Mouse (Mus musculus) G1E (cell line): Measurements from ENCODE around the gene Nlrp4c. TPM values are rescaled to one million over a fixed set of nuclear protein-coding genes. Genes with fewer than 3 reads are reported as not detected.
"Not testable (repeated sequence)": the region's sequence is repeated elsewhere in the genome, so short reads cannot be mapped to it uniquely, and the experiment has no call there.

Experiments
- ATAC-seq: 2 replicates; pipeline ENCODE4 v1.8.0; 2016; ENCODE audit warnings: mild to moderate bottlenecking; ENCODE audit not compliant: insufficient number of reproducible peaks, poor library complexity, low FRiP score, severe bottlenecking; ENCODE audit errors: extremely low read depth
- DNase-seq: peaks from one replicate; pipeline ENCODE4 v3.0.0; 2012; ENCODE audit warnings: low spot score
- H3K27me3 ChIP-seq: 2 replicates; pipeline ENCODE4 v1.6.1; 2012; ENCODE audit warnings: mild to moderate bottlenecking, low read length, inconsistent platforms; ENCODE audit not compliant: insufficient read depth
- H3K36me3 ChIP-seq: replicated peaks from 2 replicates; pipeline ENCODE3; 2012; ENCODE audit warnings: mild to moderate bottlenecking, inconsistent platforms
- H3K4me1 ChIP-seq: 2 replicates; pipeline ENCODE4 v1.6.1; 2012; ENCODE audit warnings: low read depth, low read length, inconsistent platforms, mixed read lengths; ENCODE audit not compliant: insufficient read depth
- H3K4me3 ChIP-seq: 2 replicates; pipeline ENCODE4 v1.5.1; 2012; ENCODE audit warnings: low read depth, mild to moderate bottlenecking, inconsistent platforms, low read length, moderate library complexity, mixed read lengths
- H3K9me3 ChIP-seq: replicated peaks from 2 replicates; pipeline ENCODE4 v1.6.1; 2012; ENCODE audit warnings: inconsistent platforms
- CTCF ChIP-seq: IDR thresholded peaks from 2 replicates; pipeline ENCODE4 v1.5.1; 2012; ENCODE audit warnings: low read depth, low read length, inconsistent platforms, mixed read lengths
- GATA1 ChIP-seq: IDR thresholded peaks from 2 replicates; pipeline ENCODE4 v1.6.1; 2012; ENCODE audit warnings: borderline replicate concordance, low read length, inconsistent platforms, mixed read lengths
- GATA2 ChIP-seq: IDR thresholded peaks from 2 replicates; pipeline ENCODE4 v1.6.1; 2012; ENCODE audit warnings: low read depth, low read length, inconsistent platforms, borderline replicate concordance
- POLR2AphosphoS5 ChIP-seq: IDR thresholded peaks from 2 replicates; pipeline ENCODE4 v1.6.1; 2012; ENCODE audit warnings: low read depth, low read length, inconsistent platforms; ENCODE audit not compliant: insufficient replicate concordance
- TAL1 ChIP-seq: conservative IDR thresholded peaks from 2 replicates; pipeline ENCODE4 v1.6.1; 2012; ENCODE audit warnings: low read depth, low read length, inconsistent platforms, mixed read lengths
- polyA plus RNA-seq: library from polyadenylated mRNA; stranded (reverse); fragments of >175 nt; gene quantifications from 2 replicates; pipeline ENCODE4 v1.2.3, GENCODE M21; 2012
- total RNA-seq, 2 experiments: library from RNA; stranded (forward) in 1 of 2; stranded (reverse) in 1 of 2; fragments of 200-1000 nt in 1 of 2; fragments of >200 nt in 1 of 2; fragmentation: Nextera tagmentation in 1 of 2; gene quantifications; 2 replicates each; pipeline ENCODE4 v1.2.3; 2014 to 2017

Gene Nlrp4c
- total RNA-seq (2014; fragmentation: Nextera tagmentation) (not detected in 2 replicates), total RNA-seq (2017) (0.06 and 0.11 TPM in 2 replicates), polyA plus RNA-seq (not detected in 2 replicates)

DNA sequence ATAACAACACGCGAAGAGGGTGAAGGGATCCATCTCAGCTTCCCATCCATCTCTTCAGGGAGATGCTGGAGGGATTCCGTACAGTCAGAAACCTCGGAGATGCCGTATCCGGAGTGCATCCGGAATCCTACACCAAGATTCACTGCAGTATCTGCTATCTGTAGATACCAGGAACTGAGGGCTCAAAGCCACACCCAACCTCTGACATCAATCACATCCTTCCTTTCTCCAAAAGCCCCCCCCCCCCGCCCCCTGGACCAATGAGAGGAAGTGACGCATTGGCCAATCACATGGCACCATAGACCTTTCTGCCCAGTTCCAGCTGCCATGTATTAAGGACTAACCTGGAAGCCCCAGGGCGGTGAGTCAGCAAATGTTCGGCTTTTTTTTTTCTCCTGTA is at the start of gene Nlrp4c:
Gene Nlrp4c, plus strand, starts transcription at position 301 of the 400 bp plus-strand sequence.
- Histone ChIP-seq H3K4me3 (no peak within 1 kb of the TSS), H3K36me3 (no peaks in the 10 kb centered on the region), H3K4me1 (no peaks in the 10 kb centered on the region), H3K27me3 (no peaks in the 10 kb centered on the region; the same call in 1 of the 2 replicates), H3K9me3 (no peaks in the 10 kb centered on the region)
- no peak for DNase-seq
- no peak for TF ChIP-seq GATA1
- no peak for TF ChIP-seq POLR2AphosphoS5
- TF ChIP-seq CTCF = no peak
- no peak for TF ChIP-seq GATA2
- no peak for TF ChIP-seq TAL1
- ATAC-seq = no peak

DNA sequence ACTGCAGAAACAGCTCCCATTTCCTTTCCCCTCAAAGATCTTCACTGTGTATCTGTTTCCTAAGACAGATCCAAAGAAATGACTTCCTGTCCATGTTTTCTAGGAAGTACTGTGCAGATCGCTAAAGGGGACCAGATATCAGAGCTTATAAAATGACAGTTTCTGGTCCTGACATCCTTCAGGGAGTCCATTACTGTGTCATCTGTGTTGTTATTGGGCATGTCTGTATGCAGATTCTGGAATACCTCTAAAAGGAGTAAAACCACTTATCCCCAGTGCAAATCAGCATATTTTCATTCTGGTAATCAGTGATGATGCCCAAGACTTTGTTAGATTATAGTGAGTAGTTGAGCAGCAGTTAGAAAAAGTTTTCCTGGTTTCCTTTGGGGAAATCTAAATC is 34.1 kb upstream of the Nlrp4c start, which contains the start of gene Vmn1r65:
Gene Vmn1r65, minus strand, starts transcription at position 101 of the 400 bp plus-strand sequence.
- TF ChIP-seq TAL1 = no peak
- TF ChIP-seq GATA2 = no peak
- no peak for TF ChIP-seq CTCF
- no peak for TF ChIP-seq GATA1
- TF ChIP-seq POLR2AphosphoS5 = no peak
- Histone ChIP-seq H3K36me3 (no peaks in the 10 kb centered on the region), H3K9me3 (peaks cover 3% of the 10 kb centered on the region), H3K27me3 (no peaks in the 10 kb centered on the region), H3K4me1 (no peaks in the 10 kb centered on the region), H3K4me3 (no peak within 1 kb of the TSS)
- no peak for ATAC-seq
- no peak for DNase-seq

DNA sequence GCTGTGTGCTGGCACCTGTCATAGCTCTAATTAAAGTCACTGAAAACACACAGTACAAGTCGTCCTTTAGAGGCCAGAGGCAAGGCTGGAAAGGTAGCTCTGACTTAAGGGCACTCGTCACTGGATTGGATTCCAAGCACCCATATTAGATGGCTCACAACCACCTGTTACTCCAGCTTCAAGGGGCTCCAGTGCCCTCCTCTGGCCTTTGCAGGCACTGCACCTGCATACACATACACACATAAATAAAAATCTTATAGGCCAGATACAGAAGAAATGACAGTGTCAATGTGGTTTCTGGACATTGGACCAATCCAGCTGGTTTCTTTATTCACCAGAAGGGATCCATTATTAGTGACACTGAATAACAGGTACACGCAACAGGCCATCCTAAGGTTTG is 74.5 kb downstream of the Nlrp4c start:
- peaks cover 4% of the 10 kb centered on the region; the same call in 1 of the 2 replicates for H3K27me3 ChIP-seq
- no peak for ATAC-seq

DNA sequence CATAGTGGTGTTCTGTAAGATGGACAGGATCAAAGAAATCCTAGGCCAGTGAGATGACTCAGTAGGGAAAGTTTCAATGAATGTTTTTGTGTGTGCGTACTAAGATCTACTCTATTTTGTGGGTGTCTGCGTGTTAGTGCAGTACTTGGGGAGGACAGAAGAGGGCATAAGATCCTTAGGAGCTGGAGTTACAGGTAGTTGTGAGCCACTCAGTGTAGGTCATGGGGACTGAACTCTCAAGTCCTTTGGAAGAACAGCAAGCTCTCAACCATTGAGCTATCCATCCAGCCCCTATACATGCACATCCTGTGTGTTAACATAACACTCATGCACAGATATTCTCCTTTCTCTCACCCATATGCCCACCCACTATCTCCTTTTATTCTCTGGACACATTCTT is 75.1 kb downstream of the Nlrp4c start:
- ATAC-seq, H3K36me3 ChIP-seq, H3K4me1 ChIP-seq, H3K9me3 ChIP-seq, DNase-seq, H3K27me3 ChIP-seq, H3K4me3 ChIP-seq: not testable (repeated sequence)

More for the DNA sequence above, 74.5 kb downstream of the Nlrp4c start:
- TF ChIP-seq TAL1 (no peak), CTCF (no peak), POLR2AphosphoS5 (no peak), GATA1 (no peak), GATA2 (no peak)
- H3K36me3 ChIP-seq = no peaks in the 10 kb centered on the region
- H3K9me3 ChIP-seq = no peaks in the 10 kb centered on the region
- H3K4me3 ChIP-seq = no peak overlapping the region
- H3K4me1 ChIP-seq = no peaks in the 10 kb centered on the region
- DNase-seq = no peak

DNA sequence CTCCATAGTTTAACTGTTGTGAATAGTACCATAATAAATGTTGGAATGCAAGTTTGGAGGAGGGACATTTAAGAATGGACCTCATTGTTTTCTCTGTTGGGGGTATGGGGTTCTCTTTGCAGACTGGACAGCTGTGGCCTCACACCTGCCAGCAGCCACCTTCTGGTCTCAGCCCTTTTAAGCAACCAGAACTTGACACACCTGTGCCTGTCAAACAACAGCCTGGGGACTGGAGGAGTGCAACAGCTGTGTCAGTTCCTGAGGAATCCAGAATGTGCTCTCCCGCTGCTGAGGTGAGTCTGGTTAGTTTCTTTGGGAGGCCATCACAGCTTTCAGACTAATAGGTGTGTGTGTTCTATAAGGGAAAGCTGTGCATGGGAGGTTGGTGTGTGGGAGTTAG is 76.2 kb downstream of the Nlrp4c start:
- not testable (repeated sequence) for ATAC-seq, H3K36me3 ChIP-seq, H3K4me1 ChIP-seq, H3K27me3 ChIP-seq, H3K9me3 ChIP-seq, H3K4me3 ChIP-seq, DNase-seq

DNA sequence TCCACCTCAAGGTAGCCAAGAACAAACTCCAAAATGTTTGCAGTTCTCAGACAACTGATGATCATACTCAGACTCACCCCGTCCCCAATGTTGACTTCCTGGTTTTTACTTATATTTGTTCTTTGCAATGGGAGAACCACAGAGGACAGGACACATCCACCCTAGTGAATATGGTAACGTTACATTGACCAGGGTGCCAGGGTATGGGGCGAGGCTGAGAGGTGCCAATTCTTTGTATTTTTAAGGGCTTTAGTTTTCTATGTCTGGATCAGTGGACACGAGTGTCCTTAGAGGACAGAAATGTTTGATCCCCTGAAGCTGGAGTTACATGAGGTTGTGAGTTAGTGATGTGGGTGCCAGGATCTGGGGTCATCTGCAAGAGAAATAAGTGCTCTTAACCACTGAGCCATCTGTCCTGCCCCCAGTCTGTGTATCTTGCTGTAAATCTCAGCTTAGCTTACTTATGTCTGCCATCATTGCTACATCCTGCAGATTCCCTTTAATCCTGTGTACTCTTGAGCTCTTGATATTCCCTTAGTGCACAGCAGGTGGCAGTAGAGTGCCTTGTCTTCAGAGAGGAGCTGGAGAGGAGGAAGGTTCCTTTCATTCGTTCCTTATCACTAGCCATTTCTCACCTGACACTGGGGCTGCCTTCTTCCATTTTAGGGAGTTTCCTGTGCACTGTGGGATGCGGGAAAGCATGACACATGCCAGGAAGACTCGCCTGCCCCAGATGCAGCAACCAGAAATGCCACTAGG is 81.9 kb downstream of the Nlrp4c start:
- H3K4me3 ChIP-seq = no peak overlapping the region
- peaks cover 3% of the 10 kb centered on the region for H3K4me1 ChIP-seq
- DNase-seq = peak; percentile 36
- ATAC-seq = peak; percentile 67
- H3K27me3 ChIP-seq = peaks cover 4% of the 10 kb centered on the region; the same call in 1 of the 2 replicates
- H3K9me3 ChIP-seq = no peaks in the 10 kb centered on the region
- peaks cover 13% of the 10 kb centered on the region for H3K36me3 ChIP-seq
- TF ChIP-seq CTCF = peak; percentile 84
- no peak for TF ChIP-seq POLR2AphosphoS5

DNA sequence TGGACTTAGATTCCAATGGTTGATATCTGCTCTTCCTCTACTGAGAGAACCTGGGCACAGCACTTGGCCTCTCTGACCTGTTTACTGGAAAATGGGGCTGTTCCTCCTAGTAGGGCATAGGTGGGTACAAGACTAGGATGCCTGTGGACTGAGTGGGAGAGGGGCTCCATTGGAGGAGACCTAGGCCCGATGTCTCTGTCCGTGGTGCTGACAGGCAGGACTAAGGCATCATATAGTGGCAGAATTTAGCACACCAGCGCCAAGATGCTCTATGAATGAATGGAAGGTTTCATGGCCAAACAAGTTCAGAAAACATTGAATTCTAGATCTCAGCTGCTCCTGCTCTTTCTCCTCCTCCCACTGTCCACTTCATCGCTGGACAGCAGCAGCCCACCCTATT is 85.4 kb downstream of the Nlrp4c start:
- Histone ChIP-seq H3K4me3 (no peak overlapping the region), H3K27me3 (no peaks in the 10 kb centered on the region), H3K4me1 (peaks cover 3% of the 10 kb centered on the region), H3K9me3 (no peaks in the 10 kb centered on the region; the same call in 1 of the 2 replicates), H3K36me3 (peaks cover 44% of the 10 kb centered on the region)
- DNase-seq = no peak
- ATAC-seq = no peak
- TF ChIP-seq POLR2AphosphoS5 (no peak), CTCF (no peak), GATA1 (no peak), TAL1 (no peak), GATA2 (no peak)
